Comparison of ENCODE assay signal across 19 mouse cellular contexts in the genomic region with DNA sequence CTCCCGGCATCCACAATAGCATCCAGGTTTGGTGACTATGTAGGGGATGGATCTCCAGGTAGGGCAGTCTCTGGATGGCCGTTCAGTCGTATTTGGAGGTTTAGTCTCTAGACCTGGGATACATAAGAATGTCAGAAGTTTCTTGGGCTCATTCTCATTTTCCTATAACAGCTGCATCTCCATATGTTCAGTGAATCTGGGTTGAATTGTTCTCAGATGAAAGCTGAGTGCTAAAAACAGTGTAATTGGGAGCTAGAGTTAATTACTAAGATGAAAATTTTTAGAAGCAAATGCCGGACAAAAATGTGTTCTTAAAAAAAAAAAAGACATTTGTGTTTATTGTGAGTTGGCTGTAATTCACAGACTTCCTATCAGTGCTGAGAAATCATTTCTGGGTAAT. TPM values are rescaled to one million over a fixed set of nuclear protein-coding genes. Genes with fewer than 3 reads are reported as not detected.
A peak's percentile ranks its signal among the peaks of the same experiment; 100 is the strongest.
DNase-seq lines count a peak whose midpoint lies in the region; ATAC-seq and TF ChIP-seq lines count a peak whose summit lies in the region.
"Had no signal": no experiment of that assay in that cellular context is flagged by ENCODE, and none has a peak within 500 bp of the region (broad histone marks: within the 10 kb centered on the region; RNA-seq: fewer than 3 reads in every experiment).

No protein-coding gene starts in this region.

- no peak overlapping the region for H3K9ac ChIP-seq in liver, embryonic 12.5 days
- H3K9ac ChIP-seq: embryonic facial prominence, embryonic 12.5 days; forebrain, embryonic 12.5 days had no signal

- H3K9me3 ChIP-seq in liver, embryonic 12.5 days (replicated peaks), result no peaks in the 10 kb centered on the region
- H3K9me3 ChIP-seq: embryonic facial prominence, embryonic 10.5 days; embryonic facial prominence, embryonic 12.5 days; forebrain, embryonic 12.5 days had no signal

- H3K4me3 ChIP-seq in olfactory bulb, adult 2 months (ENCODE audit: insufficient read depth, low read depth, low read length), result no peak overlapping the region
- H3K4me3 ChIP-seq in liver, embryonic 12.5 days, result no peak overlapping the region
- H3K4me3 ChIP-seq: embryonic facial prominence, embryonic 10.5 days; embryonic facial prominence, embryonic 12.5 days; forebrain, embryonic 12.5 days had no signal

- WGBS in olfactory bulb, adult 2 months, result 53% methylated on average over 4 of the region's 4 CpGs
- 66% methylated on average over 4 of the region's 4 CpGs for WGBS in liver, embryonic 12.5 days (ENCODE audit: insufficient replicate concordance)

- peak overlapping the region; percentile 56; the same call in 1 of the 2 replicates for H3K27ac ChIP-seq in olfactory bulb, adult 2 months (ENCODE audit: insufficient read depth, low read depth, low read length)
- no peak overlapping the region for H3K27ac ChIP-seq in liver, embryonic 12.5 days
- H3K27ac ChIP-seq: embryonic facial prominence, embryonic 10.5 days; embryonic facial prominence, embryonic 12.5 days; forebrain, embryonic 12.5 days had no signal

- no peak for TF ChIP-seq POLR2A in olfactory bulb, adult 2 months (IDR thresholded peaks at IDR 0.05; ENCODE audit: insufficient read depth, low read depth, low read length)

- no peak for DNase-seq in frontal cortex, postnatal 10 days (ENCODE audit: low spot score in 2 of 2)
- DNase-seq in right cerebral cortex, adult 2 months (ENCODE audit: low spot score in 2 of 2), result peak; percentile 8 to 21
- DNase-seq in right cerebral cortex, postnatal 14 days, result no peak
- DNase-seq in kidney, postnatal 25 days, result no peak
- DNase-seq: adrenal gland, adult 2 months; adrenal gland, postnatal 10 days; adrenal gland, postnatal 25 days; cerebellum, adult 11-12 months; cerebellum, adult 2 months; cerebellum, adult 9-10 months; cerebellum, postnatal 25 days had no signal

- H3K4me2 ChIP-seq in liver, embryonic 12.5 days, result no peak overlapping the region
- H3K4me2 ChIP-seq: embryonic facial prominence, embryonic 12.5 days; forebrain, embryonic 12.5 days had no signal

- ATAC-seq in frontal cortex, adult (ENCODE audit: low TSS enrichment), result peak; percentile 77
- ATAC-seq in liver, embryonic 12.5 days, result no peak
- ATAC-seq: forebrain, embryonic 14.5 days; forebrain, embryonic 16.5 days had no signal

- H3K27me3 ChIP-seq in liver, embryonic 12.5 days (replicated peaks), result no peaks in the 10 kb centered on the region
- H3K27me3 ChIP-seq: embryonic facial prominence, embryonic 12.5 days; forebrain, embryonic 12.5 days had no signal

- no peak for TF ChIP-seq CTCF in olfactory bulb, adult 2 months (IDR thresholded peaks at IDR 0.05; ENCODE audit: insufficient read depth, low read depth, low read length)

- H3K36me3 ChIP-seq in liver, embryonic 12.5 days, result no peaks in the 10 kb centered on the region
- H3K36me3 ChIP-seq: embryonic facial prominence, embryonic 10.5 days; embryonic facial prominence, embryonic 12.5 days; forebrain, embryonic 12.5 days had no signal

- peaks cover 17% of the 10 kb centered on the region for H3K4me1 ChIP-seq in olfactory bulb, adult 2 months (ENCODE audit: control insufficient read depth, insufficient read depth, low read length)
- H3K4me1 ChIP-seq in liver, embryonic 12.5 days, result no peaks in the 10 kb centered on the region
- H3K4me1 ChIP-seq: embryonic facial prominence, embryonic 10.5 days; embryonic facial prominence, embryonic 12.5 days; forebrain, embryonic 12.5 days had no signal

RNA-seq across cellular contexts. Expression of gene Myo16, which starts 57.3 kb away (rescaled TPM):
- 104 and 164 TPM in 2 replicates for polyA plus RNA-seq in olfactory bulb, adult 2 months (2012; ENCODE audit: insufficient read depth, insufficient read length, low replicate concordance, missing spikeins)
- polyA plus RNA-seq in liver, embryonic 12.5 days (2016; fragmentation: Nextera tagmentation; extraction: Ambion mirVana), result 0.07 TPM in 1 of 2 replicates, not detected in the other
- polyA plus RNA-seq: adrenal gland, adult 2 months had no signal

Comparison
In these comparisons a context has a peak if more than half of its experiments do, and no peak if none do; other contexts are left out.
1. DNase-seq: peak in right cerebral cortex, adult 2 months (2 of 2); none in frontal cortex, postnatal 10 days (0 of 2), right cerebral cortex, postnatal 14 days (single experiment) and kidney, postnatal 25 days (0 of 2).
2. RNA of gene Myo16, which starts 57.3 kb away (polyA plus RNA-seq): 104 to 164 TPM in olfactory bulb, adult 2 months; 0.07 TPM in liver, embryonic 12.5 days; every median in the first group is over 10 times any median in the second.